Mouse (Mus musculus) layer of hippocampus, adult 18-20 months (tissue): ENCODE measurements at regions not wholly inside any gene's neighbourhood (a gene's known extent, or its start where the extent isn't known, plus 50 kb on each side); places are given as distances from the start of the nearest gene placed in this dataset.

Source experiments
- DNase-seq, 2 experiments: peaks; one replicate each; pipeline ENCODE4 v3.0.0; 2022; ENCODE audit warnings: low spot score in 2 of 2

- no peak for DNase-seq
These were observed 268.5 kb downstream of the Dio2 start for GRCm38 (mm10) chr12:90469754-90470153.

GRCm38 (mm10) chr12:90460121-90460520 is 278.1 kb downstream of the Dio2 start:
- peak; percentile 10 to 51 for DNase-seq

- DNase-seq, result no peak
These were observed 297.6 kb downstream of the Dio2 start for GRCm38 (mm10) chr12:90440672-90441071.

GRCm38 (mm10) chr12:90425276-90426063 is 312.8 kb downstream of the Dio2 start:
- peak; percentile 22 to 63 for DNase-seq

GRCm38 (mm10) chr12:90417590-90418221 is 320.5 kb downstream of the Dio2 start:
- DNase-seq, result no peak

GRCm38 (mm10) chr12:90408716-90409115 is 329.5 kb downstream of the Dio2 start:
- DNase-seq, result no peak

- DNase-seq, result peak in 1 of 2 experiments; percentile 45
These were observed 339.7 kb downstream of the Dio2 start for GRCm38 (mm10) chr12:90398564-90398963.
